Mouse (Mus musculus): ENCODE results near the gene Tmem221.

GRCm38 (mm10) chr8:71570291-71570954 is 11.8 kb upstream of the Tmem221 start:
- no peak for TF ChIP-seq MYOD1 (IDR thresholded peaks at IDR 0.05; ENCODE audit: control insufficient read depth in 1 of 3, insufficient read length in 2 of 3, low read depth in 2 of 3)
- no peak for TF ChIP-seq TCF12 (IDR thresholded peaks at IDR 0.05; ENCODE audit: insufficient read depth, poor library complexity, severe bottlenecking)
- no peak for TF ChIP-seq POLR2AphosphoS2 (IDR thresholded peaks at IDR 0.05; ENCODE audit: insufficient read length, low read depth)
- no peak for TF ChIP-seq MAX (IDR thresholded peaks at IDR 0.05; ENCODE audit: low read depth)
- TF ChIP-seq USF1 (IDR thresholded peaks at IDR 0.05; ENCODE audit: low read depth) = peak; percentile 74

Data from myocyte (in vitro differentiated cells).